Mouse (Mus musculus) neural tube, embryonic 15.5 days (tissue): ENCODE data around the gene Sdk2. TPM values are rescaled to one million over a fixed set of nuclear protein-coding genes. Genes with fewer than 3 reads are reported as not detected.

Source experiments
- ATAC-seq: fragments of 200-750 bp; cut with Nextera tagmentation; 2 replicates; pipeline ENCODE4 v1.8.0; 2017; ENCODE audit warnings: mild to moderate bottlenecking, moderate TSS enrichment, moderate library complexity; ENCODE audit not compliant: low FRiP score
- H3K27ac ChIP-seq: fragments of 300-500 bp; sonication (generic); replicated peaks from 2 replicates; pipeline ENCODE4 v1.5.1; 2015; ENCODE audit warnings: mild to moderate bottlenecking, inconsistent platforms
- H3K27me3 ChIP-seq: fragments of 300-500 bp; sonication (generic); replicated peaks from 2 replicates; pipeline ENCODE4 v1.6.1; 2015; ENCODE audit warnings: inconsistent platforms
- H3K36me3 ChIP-seq: fragments of 300-500 bp; sonication (generic); 2 replicates; pipeline ENCODE4 v1.6.1; 2015; ENCODE audit warnings: inconsistent platforms
- H3K4me1 ChIP-seq: fragments of 300-500 bp; sonication (generic); 2 replicates; pipeline ENCODE4 v1.6.1; 2015; ENCODE audit warnings: inconsistent platforms
- H3K4me2 ChIP-seq: fragments of 300-500 bp; sonication (generic); 2 replicates; pipeline ENCODE4 v1.6.1; 2015; ENCODE audit warnings: inconsistent platforms, mild to moderate bottlenecking, moderate library complexity
- H3K4me3 ChIP-seq: fragments of 300-500 bp; sonication (generic); replicated peaks from 2 replicates; pipeline ENCODE4 v1.5.1; 2015; ENCODE audit warnings: mild to moderate bottlenecking, inconsistent platforms
- H3K9ac ChIP-seq: fragments of 300-500 bp; sonication (generic); replicated peaks from 2 replicates; pipeline ENCODE4 v1.6.1; 2015; ENCODE audit warnings: mild to moderate bottlenecking, inconsistent platforms
- H3K9me3 ChIP-seq: fragments of 300-500 bp; sonication (generic); replicated peaks from 2 replicates; pipeline ENCODE4 v1.6.1; 2016; ENCODE audit warnings: inconsistent platforms
- WGBS: fragments of 180-500 bp; shearing (Covaris S2); methylation state at CpG from one replicate; pipeline ENCODE4 v1.1.7; 2015; ENCODE audit warnings: mixed read lengths; 5-methylcytosine and 5-hydroxymethylcytosine counted together
- polyA plus RNA-seq: library from polyadenylated mRNA; unstranded; fragments of >200 nt; fragmentation: Nextera tagmentation; extraction: Ambion mirVana; gene quantifications from 2 replicates; pipeline ENCODE4 v1.2.1, GENCODE M21; 2015

Sdk2 gene
- polyA plus RNA-seq, 1 experiment from 2014 or later = 4.6 TPM

- H3K9me3 ChIP-seq = no peaks in the 10 kb centered on the region
- H3K27ac ChIP-seq = no peak overlapping the region
- H3K27me3 ChIP-seq = no peaks in the 10 kb centered on the region
- WGBS = 76% methylated on average over 4 of the region's 4 CpGs
- no peak for ATAC-seq
- H3K9ac ChIP-seq = no peak overlapping the region
- no peak overlapping the region for H3K4me2 ChIP-seq
- H3K4me1 ChIP-seq = peaks cover 44% of the 10 kb centered on the region
- H3K4me3 ChIP-seq = no peak overlapping the region
- H3K36me3 ChIP-seq = no peaks in the 10 kb centered on the region
These were observed 320.9 kb downstream of the Sdk2 start for GRCm38 (mm10) chr11:113745961-113746360.

GRCm38 (mm10) chr11:113742998-113743397 is 323.8 kb downstream of the Sdk2 start:
- H3K9ac ChIP-seq = no peak overlapping the region
- 96% methylated on average over 1 of the region's 1 CpGs for WGBS
- ATAC-seq = no peak
- H3K4me1 ChIP-seq = peaks cover 29% of the 10 kb centered on the region
- no peaks in the 10 kb centered on the region for H3K36me3 ChIP-seq
- no peak overlapping the region for H3K4me3 ChIP-seq
- no peaks in the 10 kb centered on the region for H3K27me3 ChIP-seq
- no peaks in the 10 kb centered on the region for H3K9me3 ChIP-seq
- H3K4me2 ChIP-seq = no peak overlapping the region
- H3K27ac ChIP-seq = no peak overlapping the region

GRCm38 (mm10) chr11:113740100-113740499 is 326.7 kb downstream of the Sdk2 start:
- no peaks in the 10 kb centered on the region for H3K27me3 ChIP-seq
- no peak overlapping the region for H3K9ac ChIP-seq
- H3K36me3 ChIP-seq = no peaks in the 10 kb centered on the region
- H3K4me2 ChIP-seq = no peak overlapping the region
- ATAC-seq = no peak
- H3K4me1 ChIP-seq = peaks cover 31% of the 10 kb centered on the region
- H3K4me3 ChIP-seq = no peak overlapping the region
- 92% methylated on average over 7 of the region's 7 CpGs for WGBS
- H3K9me3 ChIP-seq = no peaks in the 10 kb centered on the region
- no peak overlapping the region for H3K27ac ChIP-seq

- WGBS = 83% methylated on average over 8 of the region's 8 CpGs
- no peak overlapping the region for H3K4me3 ChIP-seq
- H3K9ac ChIP-seq = no peak overlapping the region
- H3K36me3 ChIP-seq = no peaks in the 10 kb centered on the region
- ATAC-seq = no peak
- H3K9me3 ChIP-seq = no peaks in the 10 kb centered on the region
- no peak overlapping the region for H3K27ac ChIP-seq
- H3K27me3 ChIP-seq = no peaks in the 10 kb centered on the region
- H3K4me1 ChIP-seq = peaks cover 37% of the 10 kb centered on the region
- H3K4me2 ChIP-seq = no peak overlapping the region
These were observed 327.6 kb downstream of the Sdk2 start for GRCm38 (mm10) chr11:113739213-113739612.

GRCm38 (mm10) chr11:113737912-113738311 is 328.9 kb downstream of the Sdk2 start:
- WGBS = 65% methylated on average over 8 of the region's 8 CpGs
- H3K27me3 ChIP-seq = no peaks in the 10 kb centered on the region
- H3K9me3 ChIP-seq = no peaks in the 10 kb centered on the region
- H3K4me1 ChIP-seq = peaks cover 49% of the 10 kb centered on the region
- ATAC-seq = no peak
- no peak overlapping the region for H3K9ac ChIP-seq
- no peak overlapping the region for H3K4me2 ChIP-seq
- H3K36me3 ChIP-seq = no peaks in the 10 kb centered on the region
- H3K27ac ChIP-seq = no peak overlapping the region
- H3K4me3 ChIP-seq = no peak overlapping the region

GRCm38 (mm10) chr11:113737553-113737854 is 329.3 kb downstream of the Sdk2 start:
- H3K9me3 ChIP-seq = no peaks in the 10 kb centered on the region
- peaks cover 49% of the 10 kb centered on the region for H3K4me1 ChIP-seq
- no peak overlapping the region for H3K4me2 ChIP-seq
- no peak overlapping the region for H3K4me3 ChIP-seq
- no peaks in the 10 kb centered on the region for H3K27me3 ChIP-seq
- no peak overlapping the region for H3K9ac ChIP-seq
- H3K36me3 ChIP-seq = no peaks in the 10 kb centered on the region
- ATAC-seq = no peak
- 82% methylated on average over 3 of the region's 3 CpGs for WGBS
- H3K27ac ChIP-seq = no peak overlapping the region

- Histone ChIP-seq H3K9ac (no peak overlapping the region), H3K4me2 (no peak overlapping the region), H3K4me3 (no peak overlapping the region), H3K27ac (no peak overlapping the region), H3K36me3 (no peaks in the 10 kb centered on the region), H3K27me3 (no peaks in the 10 kb centered on the region), H3K9me3 (no peaks in the 10 kb centered on the region), H3K4me1 (peaks cover 49% of the 10 kb centered on the region)
- 65% methylated on average over 11 of the region's 11 CpGs for WGBS
- no peak for ATAC-seq
These were observed 329.8 kb downstream of the Sdk2 start for GRCm38 (mm10) chr11:113736848-113737552.

GRCm38 (mm10) chr11:113735151-113735550 is 331.7 kb downstream of the Sdk2 start:
- Histone ChIP-seq H3K4me1 (peaks cover 55% of the 10 kb centered on the region), H3K27ac (no peak overlapping the region), H3K4me2 (no peak overlapping the region), H3K4me3 (no peak overlapping the region), H3K27me3 (no peaks in the 10 kb centered on the region), H3K36me3 (no peaks in the 10 kb centered on the region), H3K9me3 (no peaks in the 10 kb centered on the region), H3K9ac (no peak overlapping the region)
- WGBS = 78% methylated on average over 6 of the region's 6 CpGs
- no peak for ATAC-seq

- Histone ChIP-seq H3K27me3 (no peaks in the 10 kb centered on the region), H3K9ac (no peak overlapping the region), H3K9me3 (no peaks in the 10 kb centered on the region), H3K36me3 (peaks cover 6% of the 10 kb centered on the region), H3K27ac (no peak overlapping the region), H3K4me3 (no peak overlapping the region), H3K4me1 (peaks cover 56% of the 10 kb centered on the region), H3K4me2 (no peak overlapping the region)
- WGBS = 41% methylated on average over 6 of the region's 6 CpGs
- ATAC-seq = 0 out of 2 replicates have a peak, but pooled peaks have one; percentile 16
These were observed 333.0 kb downstream of the Sdk2 start for GRCm38 (mm10) chr11:113733631-113734364.

GRCm38 (mm10) chr11:113731945-113732612 is 334.8 kb downstream of the Sdk2 start:
- Histone ChIP-seq H3K4me2 (no peak overlapping the region), H3K4me1 (peaks cover 60% of the 10 kb centered on the region), H3K27me3 (no peaks in the 10 kb centered on the region), H3K36me3 (peaks cover 23% of the 10 kb centered on the region), H3K4me3 (no peak overlapping the region), H3K9ac (no peak overlapping the region), H3K9me3 (no peaks in the 10 kb centered on the region), H3K27ac (no peak overlapping the region)
- no peak for ATAC-seq
- 92% methylated on average over 10 of the region's 10 CpGs for WGBS

GRCm38 (mm10) chr11:113730879-113731278 is 336.0 kb downstream of the Sdk2 start:
- 88% methylated on average over 3 of the region's 3 CpGs for WGBS
- ATAC-seq = no peak
- Histone ChIP-seq H3K4me1 (peaks cover 57% of the 10 kb centered on the region), H3K4me3 (no peak overlapping the region), H3K9me3 (no peaks in the 10 kb centered on the region), H3K4me2 (no peak overlapping the region), H3K27ac (no peak overlapping the region), H3K27me3 (no peaks in the 10 kb centered on the region), H3K9ac (no peak overlapping the region), H3K36me3 (peaks cover 26% of the 10 kb centered on the region)

- Histone ChIP-seq H3K9ac (no peak overlapping the region), H3K4me3 (no peak overlapping the region), H3K9me3 (no peaks in the 10 kb centered on the region), H3K36me3 (peaks cover 26% of the 10 kb centered on the region), H3K27me3 (no peaks in the 10 kb centered on the region), H3K27ac (no peak overlapping the region), H3K4me1 (peaks cover 66% of the 10 kb centered on the region), H3K4me2 (no peak overlapping the region)
- 74% methylated on average over 8 of the region's 8 CpGs for WGBS
- ATAC-seq = no peak
These were observed 336.9 kb downstream of the Sdk2 start for GRCm38 (mm10) chr11:113729917-113730316.
